Mouse (Mus musculus): ENCODE data around the gene Smndc1.

Gene Smndc1

GRCm38 (mm10) chr19:53335241-53335640, 55.1 kb downstream of the Smndc1 start:
- DNase-seq: no peak

DNA sequence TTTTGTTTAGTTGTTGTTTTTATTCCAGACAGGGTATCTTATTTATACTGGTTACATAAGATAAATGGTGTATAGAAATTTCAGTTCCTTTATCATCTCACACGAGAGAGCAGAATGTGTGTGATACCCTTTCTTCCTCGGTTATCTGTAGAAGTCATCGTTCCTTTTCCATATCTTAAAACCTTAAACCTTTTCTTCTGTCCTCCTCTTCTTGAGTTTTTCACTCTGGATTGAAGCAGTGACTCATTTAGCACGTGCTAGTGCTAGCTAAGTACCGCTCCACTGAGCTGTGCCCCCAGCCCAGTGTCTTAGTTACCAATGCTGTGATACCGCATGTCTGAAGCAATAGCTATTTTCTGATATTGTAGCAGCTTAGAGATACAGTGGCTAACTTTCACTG, 56.6 kb downstream of the Smndc1 start:
- no peak for DNase-seq

- DNase-seq: peak; percentile 53
These were observed 58.4 kb downstream of the Smndc1 start for GRCm38 (mm10) chr19:53331882-53332500.

- DNase-seq: peak; percentile 84
These were observed 60.4 kb downstream of the Smndc1 start for GRCm38 (mm10) chr19:53329992-53330381.
